Mouse (Mus musculus): ENCODE measurements around the gene Ccdc9.
"Not testable (repeated sequence)": the region's sequence is repeated elsewhere in the genome, so short reads cannot be mapped to it uniquely, and the experiment has no call there.

Ccdc9 gene

DNA sequence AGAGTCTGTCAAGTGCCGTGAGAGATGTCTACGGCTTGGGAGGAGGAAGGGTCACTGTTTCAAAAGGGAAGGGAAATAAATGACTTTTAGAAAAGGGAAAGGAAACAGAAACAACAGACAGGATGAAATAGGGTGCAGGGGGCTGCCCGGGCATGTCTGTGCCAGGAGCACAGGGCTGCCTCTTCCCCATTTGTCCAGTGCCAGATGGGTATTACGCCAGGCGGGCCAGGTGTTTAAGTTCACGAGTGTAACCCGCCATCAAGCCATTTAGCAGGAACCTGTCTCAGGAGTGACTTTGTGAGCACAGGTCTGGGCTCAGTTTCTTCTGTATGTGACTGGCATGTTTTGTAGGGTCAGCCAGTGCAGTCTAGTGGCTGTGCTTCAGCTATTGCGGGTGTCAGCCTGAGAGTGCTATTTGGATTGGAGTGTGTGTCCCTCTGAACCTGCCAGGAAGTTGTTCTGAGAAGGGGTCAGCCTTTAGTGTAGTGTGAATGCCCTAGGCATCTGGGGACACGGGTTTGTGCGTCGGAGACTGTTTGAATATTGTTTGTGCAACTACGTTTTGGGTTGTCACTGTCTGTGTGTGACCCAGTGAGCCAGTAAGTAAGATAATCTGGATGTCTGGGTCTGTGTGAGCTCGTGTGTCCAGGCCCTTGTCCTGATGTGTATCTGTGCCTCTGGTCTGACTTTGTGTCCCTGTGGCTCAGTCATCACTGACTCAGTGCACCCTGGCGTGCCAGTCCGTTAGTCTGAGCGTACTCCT lies 22.1 kb upstream of the Ccdc9 start:
- in situ Hi-C loops (cut with MboI, MseI), result no loop called here

DNA sequence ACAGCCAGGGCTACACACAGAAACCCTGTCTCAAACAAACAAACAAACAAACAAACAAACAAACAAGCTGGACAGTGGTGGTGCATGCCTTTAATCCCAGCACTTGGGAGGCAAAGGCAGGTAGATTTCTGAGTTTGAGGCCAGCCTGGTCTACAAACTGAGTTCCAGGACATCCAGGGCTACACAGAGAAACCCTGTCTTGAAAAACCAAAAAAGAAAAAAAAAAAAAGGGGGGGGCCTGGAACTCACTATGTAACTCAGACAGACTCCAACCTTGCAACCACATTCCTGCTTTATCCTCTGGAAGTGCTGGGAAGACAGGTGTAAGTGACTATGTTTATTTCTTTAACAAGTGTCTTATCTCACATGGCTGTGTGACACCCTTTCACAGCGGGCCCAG lies 21.5 kb upstream of the Ccdc9 start, which contains the start of gene Bbc3:
Gene Bbc3, plus strand, starts transcription at position 301 of the 400 bp plus-strand sequence.
- in situ Hi-C loops (cut with MboI, MseI), result not testable (repeated sequence)

DNA sequence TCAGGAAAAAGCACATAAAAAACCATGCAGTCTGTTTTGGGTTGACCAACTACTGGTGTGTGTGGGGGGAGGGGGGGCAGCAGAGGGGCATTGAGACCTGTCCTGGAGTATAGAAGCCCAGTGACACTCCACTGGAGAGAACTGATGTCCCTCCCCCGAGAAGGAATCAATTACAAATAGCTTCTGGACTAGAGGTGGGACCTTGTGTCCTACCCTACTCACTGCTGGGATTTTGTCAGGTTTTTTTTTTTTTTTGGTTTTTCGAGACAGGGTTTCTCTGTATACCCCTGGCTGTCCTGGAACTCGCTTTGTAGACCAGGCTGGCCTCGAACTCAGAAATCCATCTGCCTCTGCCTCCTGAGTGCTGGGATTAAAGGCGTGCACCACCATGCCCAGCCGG lies 20.5 kb upstream of the Ccdc9 start:
- in situ Hi-C loops (cut with MboI, MseI), result not testable (repeated sequence)

DNA sequence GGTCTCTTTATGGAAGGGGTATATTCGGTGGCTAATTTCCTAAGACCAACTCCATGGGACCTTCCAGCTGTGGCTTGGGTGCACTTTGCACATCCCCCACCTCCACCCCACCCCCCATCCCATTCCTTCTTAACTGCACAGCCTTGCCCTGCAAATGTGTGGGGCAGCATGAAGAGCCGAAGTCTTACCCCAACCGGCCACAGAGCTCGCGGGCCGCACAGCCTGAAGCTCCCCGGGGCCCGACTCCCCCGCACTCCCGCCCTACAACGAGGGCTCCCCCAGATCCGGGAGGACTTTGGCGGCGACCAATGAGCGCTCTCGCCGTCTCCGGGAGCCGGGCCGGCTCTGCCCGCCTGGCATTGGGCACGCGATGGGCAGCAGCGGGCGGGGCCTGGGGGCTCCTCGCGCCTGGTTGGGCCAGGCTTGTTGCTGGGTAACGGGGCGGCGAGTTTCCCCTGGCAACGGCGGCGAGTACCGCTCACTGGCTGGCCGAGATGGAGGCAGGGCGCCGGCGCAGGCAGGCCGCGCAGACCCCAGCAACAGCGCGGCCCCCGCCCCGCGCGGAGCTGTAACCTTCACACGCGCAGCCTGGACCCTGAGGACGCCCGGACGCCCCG lies 12.9 kb upstream of the Ccdc9 start:
- in situ Hi-C loops (cut with MboI, MseI), result no loop called here

DNA sequence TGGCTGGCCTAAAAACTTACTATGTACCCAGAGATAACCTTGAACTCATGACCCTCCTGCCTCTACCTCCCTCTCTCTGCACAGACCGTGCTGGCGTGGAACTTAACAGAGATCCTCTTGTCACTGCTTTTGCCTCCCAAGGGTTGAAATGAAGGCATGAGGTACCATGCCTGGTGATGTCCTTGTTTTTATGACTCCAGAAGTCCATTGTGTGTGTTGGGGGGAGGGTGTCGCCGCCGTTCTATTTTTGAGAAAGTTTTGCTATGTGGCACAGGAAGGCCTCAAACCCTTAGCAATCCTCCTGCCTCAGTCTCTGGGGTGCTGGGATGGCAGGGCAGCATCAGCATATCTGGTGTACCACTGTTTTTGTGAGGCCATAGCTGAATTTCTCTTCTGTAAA lies 12.3 kb upstream of the Ccdc9 start:
- in situ Hi-C loops (cut with MboI, MseI), result no loop called here

DNA sequence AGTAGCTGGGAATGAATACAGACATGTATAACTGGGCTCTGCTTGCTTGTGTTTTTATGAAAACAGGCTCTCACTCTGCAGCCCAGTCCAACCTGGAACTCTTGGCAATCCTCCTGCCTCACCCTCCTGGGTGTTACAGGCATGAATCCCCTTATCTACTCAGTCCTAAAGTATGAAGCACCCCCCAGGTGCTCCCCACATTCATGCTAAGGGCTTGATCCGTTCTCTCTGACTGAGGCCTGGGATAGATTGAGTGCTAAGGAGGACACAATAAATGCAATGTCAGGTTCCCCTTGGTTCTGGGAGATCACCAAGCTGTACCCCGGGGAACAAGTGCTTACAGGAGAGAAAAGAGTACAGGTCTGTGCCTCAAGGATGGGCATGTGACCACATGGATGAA lies 11.0 kb upstream of the Ccdc9 start:
- in situ Hi-C loops (cut with MboI, MseI), result no loop called here

DNA sequence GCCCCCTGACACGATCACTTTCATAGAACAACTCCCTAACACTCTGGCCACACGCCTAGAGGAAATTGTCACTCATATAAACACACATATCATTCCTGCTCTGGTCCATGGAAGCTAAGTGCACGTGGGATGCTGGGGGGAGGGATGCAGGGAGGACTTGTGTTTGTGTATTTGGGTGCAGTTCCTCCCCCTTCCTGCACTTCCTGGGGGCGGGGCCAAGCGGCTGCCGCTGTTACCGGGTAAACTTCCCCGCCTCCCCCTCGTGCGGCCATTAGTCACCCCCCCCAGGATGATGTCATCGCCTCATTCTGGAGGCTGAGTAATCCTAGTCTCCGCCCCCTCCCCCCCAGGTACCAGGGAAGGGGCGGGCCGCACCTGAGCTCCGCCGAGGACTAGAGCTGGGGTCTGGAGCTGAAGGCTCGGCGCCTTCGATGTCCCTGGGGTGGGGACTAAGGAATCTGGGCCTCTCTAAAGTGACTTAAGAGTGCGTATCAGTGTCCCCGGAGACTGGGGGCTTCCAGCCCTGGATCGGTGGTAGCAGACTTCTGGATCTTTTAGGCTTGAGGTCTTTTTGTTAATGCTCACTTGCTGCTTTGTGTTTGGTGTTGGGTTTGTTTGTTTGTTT lies 10.3 kb upstream of the Ccdc9 start:
- in situ Hi-C loops (cut with MboI, MseI), result no loop called here

DNA sequence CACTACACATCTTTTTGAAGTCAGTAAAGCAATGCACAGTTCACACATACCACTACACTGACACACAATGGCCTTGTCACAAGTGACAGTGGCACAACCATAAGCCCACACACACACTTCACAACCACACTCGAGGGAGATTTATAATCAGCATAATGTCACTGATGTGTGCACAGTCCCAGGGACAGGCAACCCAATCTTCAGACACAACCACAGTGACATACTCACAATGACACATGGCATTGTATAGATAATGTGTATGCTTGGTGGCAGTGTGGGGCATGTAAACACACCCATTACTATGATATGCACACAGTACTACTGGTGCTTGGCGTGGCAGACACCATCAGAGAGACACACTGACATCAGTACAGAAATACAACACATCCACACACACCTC lies 9.6 kb upstream of the Ccdc9 start:
- in situ Hi-C loops (cut with MboI, MseI), result no loop called here

DNA sequence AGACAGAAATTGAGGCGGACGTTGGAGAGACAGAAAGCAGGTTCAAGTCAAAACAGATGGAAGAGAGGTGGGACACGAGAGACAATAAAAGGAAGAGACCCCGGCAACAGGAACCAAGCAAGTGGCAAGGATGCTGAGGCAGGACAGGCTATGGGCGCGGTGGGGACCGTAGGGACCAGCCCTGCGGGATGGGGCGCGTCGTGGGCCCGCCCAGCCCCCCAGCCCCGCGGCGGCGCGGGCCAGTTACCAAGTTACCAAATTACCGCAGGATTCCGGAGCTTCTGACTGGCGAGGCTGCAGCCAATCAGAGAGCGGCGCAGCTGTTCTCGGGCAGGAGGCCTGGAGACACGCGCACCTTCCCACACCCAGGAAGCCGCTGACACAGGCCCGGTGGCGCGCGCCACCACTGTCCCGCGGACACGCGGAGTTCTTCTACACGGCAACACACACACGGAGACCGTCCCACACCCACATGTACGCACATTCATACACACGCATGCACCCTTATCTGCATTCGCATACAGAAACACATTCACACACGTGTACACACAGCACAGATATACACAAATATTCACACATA lies 8.8 kb upstream of the Ccdc9 start:
- in situ Hi-C loops (cut with MboI, MseI), result no loop called here

DNA sequence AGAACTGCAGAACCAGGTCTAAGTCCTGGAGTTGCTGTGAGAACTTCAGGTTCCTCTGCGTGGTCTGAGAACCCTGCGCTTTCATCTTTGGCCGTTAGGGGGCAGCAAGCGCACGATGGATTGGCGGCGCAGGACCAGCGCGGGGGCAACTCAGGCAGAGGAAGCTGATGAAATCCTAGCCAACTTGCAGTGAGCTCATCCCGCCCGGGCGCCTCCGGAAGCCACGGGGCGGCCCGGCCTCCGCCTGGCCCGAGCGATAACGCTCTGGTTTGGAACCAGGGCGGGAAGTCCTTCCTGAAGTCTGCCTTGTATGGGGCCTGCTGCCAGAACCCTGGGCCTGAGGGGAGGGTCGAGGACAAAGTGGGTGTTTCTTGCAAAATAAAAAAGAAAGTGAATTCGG lies 8.2 kb upstream of the Ccdc9 start:
- in situ Hi-C loops (cut with MboI, MseI), result no loop called here

DNA sequence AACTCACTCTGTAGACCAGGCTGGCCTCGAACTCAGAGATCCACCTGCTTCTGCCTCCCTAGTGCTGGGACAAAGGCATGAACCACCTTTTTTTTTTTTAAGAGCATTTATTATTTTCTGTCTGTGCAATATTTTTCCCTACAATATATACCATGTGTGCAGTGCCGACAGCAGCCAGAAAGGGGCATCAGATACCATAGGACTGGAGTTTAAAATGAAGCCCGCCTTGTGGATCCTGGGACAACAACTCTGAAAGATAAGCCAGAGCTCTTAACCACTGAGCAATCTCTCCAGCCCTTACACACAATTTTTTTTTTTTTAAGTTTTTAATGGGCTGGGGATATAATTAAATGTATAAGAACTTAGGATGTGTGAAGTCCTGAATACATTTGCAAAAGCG lies 7.8 kb upstream of the Ccdc9 start:
- in situ Hi-C loops (cut with MboI, MseI), result no loop called here

DNA sequence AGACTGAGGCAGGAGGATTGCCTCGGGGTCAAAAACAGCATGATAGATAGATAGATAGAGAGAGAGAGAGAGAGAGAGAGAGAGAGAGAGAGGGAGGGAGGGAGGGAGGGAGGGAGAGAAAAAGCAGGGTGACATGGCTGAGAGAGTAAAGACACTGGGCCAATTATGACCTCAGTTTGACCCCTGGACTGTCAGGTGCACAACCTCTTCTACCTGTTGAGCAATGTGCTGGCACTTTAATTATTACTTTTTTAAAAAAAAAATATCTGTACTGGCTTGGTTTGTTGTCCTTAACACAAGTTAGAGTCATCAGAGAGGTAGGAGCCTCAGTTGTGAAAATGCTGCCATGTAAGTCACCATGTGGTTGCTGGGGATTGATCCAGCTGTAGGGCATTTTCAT lies 1.2 kb upstream of the Ccdc9 start:
- in situ Hi-C loops (cut with MboI, MseI), result no loop called here

DNA sequence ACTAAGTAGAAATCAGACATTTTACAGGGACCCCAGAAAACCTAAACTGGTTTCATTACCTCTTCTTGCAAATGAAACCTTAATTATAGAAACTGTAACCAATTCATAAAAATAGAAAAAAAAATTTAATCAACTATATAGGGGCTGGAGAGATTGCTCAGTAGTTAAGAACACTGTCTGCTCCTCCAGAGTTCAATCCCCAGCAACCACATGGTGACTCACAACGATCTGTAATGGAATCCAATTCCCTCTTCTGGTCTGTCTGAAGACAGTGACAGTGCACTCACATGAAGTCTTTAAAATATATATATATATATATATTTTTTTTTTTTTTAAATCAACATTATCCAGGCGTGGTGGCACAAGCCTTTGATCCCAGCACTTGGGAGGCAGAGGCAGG lies 421 bp upstream of the Ccdc9 start:
- in situ Hi-C loops (cut with MboI, MseI), result no loop called here

DNA sequence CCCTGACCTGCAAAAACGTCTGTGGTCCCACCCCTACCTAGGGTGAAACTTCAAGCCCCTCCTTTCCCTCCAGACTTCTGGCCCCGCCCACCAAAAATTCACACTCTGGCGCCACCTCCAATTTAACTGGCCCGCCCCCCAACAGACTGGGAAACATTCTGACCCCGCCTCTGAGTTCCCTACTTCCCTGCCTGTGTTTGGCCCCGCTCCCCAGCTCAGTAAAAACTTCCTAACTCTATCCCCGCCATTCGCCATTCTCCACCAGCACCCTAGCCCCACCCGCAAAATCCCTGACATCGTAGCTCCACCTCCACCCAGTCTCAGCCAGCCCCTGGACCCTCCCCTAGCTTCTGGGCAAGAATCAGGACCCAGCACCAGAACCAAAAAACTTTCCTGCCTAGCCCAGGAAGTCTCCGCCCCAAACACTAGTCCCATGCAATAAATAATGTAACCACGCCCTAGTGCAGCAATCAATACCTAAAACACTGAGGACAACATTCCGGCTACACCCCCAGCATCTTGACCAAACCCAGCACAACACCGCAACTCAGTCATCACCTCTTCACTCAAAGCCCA lies 1.1 kb downstream of the Ccdc9 start:
- in situ Hi-C loops (cut with MboI, MseI), result no loop called here

DNA sequence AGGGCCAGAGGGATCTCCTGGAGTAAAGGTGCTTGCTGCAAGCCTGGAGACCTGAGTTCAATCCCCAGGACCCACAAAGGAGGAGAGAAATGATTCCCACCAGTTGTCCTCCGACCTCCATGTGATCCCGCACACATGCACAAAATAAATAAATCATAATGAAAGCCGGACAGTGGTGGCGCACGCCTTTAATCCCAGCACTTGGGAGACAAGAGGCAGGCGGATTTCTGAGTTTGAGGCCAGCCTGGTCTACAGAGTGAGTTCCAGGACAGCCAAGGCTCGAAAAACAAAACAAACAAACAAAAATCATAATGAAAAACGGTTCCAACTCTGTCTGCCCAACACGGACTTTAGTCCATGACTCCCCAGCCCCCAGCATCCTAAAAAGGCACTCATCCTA lies 1.7 kb downstream of the Ccdc9 start:
- in situ Hi-C loops (cut with MboI, MseI), result no loop called here

DNA sequence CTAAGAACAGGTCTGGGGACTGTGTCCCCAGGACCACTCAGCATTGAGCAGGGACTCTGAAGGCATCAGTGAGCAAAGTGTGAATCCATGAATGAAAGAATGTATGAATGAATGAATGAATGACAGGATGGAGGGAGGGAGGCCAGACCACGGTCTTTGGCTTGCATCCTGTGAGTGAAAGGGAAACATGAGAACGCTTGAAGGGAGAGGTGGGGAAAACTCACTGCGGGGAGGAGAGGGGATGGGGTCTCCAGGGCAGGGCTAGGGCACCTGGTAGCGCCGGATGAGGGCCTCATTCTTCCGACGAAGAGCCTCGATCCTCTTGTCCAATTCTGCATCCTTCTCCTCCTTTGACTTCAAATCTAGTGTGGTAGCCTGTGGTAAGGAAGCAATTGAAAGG lies 2.6 kb downstream of the Ccdc9 start:
- in situ Hi-C loops (cut with MboI, MseI), result no loop called here

DNA sequence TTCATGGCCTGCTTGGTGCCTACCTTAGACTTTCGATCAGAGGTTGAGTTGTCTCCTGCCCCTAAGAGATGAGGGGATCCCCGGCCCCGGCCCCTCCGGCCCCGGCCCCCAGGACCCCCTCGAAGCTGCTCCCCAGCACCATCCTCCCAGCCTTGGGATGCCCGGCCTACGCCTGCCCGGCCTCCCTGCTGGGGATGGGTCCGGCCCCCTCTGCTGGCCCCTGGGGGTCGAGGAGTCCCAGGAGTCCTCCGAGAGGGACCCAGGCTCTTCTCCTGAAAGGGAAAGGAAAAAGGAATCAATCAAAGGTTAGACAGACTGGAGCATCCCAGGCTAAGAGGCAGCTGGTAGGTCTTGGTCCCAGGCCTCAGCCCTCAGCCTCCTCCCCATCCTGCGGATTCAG lies 4.3 kb downstream of the Ccdc9 start:
- in situ Hi-C loops (cut with MboI, MseI), result no loop called here

DNA sequence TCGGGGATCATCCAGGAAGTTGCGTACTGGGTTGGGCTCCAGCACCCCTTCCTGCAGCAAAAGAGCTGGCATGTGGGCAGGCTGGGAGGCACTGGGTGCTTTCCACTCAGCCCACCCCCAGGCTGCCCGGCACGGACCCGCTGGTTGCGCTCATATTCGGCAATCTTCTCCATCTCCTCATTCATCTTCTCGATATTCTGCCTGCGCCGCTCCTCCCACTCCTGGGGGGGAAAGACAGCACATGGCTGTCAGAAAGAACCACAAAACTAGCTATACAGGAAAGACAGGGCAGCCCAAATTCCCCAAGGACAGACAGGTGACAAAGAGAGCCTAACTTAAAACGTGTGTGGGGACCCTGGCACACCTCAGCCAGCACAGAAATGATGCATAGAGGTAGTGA lies 5.9 kb downstream of the Ccdc9 start:
- in situ Hi-C loops (cut with MboI, MseI), result no loop called here

DNA sequence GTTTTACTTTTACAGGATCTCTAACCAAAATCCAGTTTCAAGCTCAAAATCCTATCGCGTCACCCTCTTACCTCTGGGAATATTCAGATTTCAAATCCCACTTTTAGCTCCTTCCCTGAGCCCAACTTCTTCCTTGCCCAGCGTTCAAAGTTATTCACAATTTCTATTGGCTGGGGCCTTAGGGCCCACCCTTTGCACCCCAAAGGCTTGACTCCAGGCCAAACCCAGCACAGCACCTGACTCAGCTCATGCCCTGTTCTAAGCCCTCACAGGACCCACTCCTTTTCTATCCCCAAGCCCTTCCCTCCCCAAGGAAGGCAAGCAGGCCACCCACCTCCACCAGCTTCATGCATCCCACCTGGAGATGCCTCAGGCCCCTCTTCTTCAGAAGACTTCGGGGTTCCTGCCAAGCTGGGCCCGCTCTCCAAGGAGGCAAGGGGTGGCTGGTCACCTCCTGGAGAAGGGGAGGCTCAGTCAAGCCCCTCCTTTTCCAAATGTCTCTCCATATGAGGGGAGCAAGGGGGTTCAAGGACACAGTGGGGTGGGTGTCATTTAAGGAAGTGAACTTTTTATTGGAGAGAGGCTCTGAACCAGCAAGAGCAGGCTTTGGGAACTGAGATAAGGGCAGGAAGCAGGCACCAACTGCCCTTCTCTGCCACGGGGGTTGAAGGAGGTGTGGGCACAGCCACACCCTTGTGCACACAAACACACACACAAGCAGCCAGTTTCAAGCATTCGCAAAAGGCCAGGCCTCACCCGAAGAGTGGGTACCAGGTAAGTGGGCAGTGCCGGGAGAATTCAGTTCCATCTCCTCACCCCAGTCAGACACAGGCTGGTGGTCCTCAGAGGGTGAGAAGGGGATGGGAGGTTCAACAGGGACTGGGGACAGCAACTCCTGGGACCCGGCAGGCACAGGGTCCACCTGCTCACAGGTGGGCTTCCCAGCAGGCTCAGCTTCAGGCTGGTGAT lies 11.4 kb downstream of the Ccdc9 start:
- in situ Hi-C loops (cut with MboI, MseI), result no loop called here

DNA sequence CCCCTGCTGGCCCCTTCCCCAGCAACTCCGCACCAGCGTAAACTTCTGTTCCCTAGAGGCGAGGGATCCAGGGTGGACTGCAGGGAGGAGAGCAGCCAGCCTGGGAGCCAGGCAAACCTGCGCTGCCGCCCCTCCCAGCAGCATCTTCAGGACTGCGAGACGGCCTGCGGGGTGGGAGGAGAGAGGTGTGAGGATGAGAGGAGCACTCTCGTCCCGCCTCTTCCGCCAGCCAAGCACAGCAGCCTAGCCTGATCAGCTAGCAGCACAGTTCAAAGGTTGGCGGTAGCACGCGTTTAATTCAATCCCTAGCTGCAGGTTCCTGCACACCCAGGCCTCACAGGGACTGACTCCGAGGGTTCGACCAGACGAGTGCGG lies 12.8 kb downstream of the Ccdc9 start:
- in situ Hi-C loops (cut with MboI, MseI), result no loop called here

DNA sequence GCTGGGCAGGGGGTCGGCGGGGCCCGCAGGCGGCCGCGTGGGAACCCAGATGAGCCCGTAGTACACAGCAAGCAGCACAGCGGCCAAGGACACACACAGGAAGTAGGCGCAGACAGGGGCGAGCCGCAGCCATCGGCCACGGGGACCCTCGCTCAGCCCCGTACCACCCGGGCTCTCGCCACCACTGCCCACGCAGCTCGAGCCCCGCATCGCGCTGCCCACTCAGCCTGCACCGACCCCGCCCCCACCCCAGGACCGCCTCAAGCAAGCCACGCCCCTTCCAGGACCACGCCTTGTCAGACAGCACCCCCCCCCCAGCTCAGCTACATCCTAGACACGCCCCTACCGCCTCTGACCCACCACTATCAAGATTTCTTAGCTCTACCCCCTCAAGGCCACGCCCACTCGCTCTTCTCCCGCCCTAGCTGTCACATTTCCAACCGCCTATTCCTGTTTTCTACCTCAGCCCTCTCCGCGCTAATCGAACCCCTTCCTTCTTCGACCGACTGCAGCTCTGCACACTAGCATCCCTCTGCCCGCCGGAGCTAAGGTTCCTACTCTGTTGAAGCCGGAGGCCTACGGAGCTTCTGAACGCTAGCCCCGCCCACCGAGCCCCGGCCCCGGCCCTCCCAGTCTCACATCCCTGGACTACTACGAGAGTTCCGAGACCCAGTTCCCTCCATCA lies 13.4 kb downstream of the Ccdc9 start, which contains the start of gene Inafm1:
Gene Inafm1, minus strand, starts transcription at position 537 of the 685 bp plus-strand sequence.
- in situ Hi-C loops (cut with MboI, MseI), result no loop called here

Measured in T-helper 1 cell (primary cell).